Mouse (Mus musculus) intestine, postnatal 0 days (tissue): ENCODE data around the gene Sytl2. TPM values are rescaled to one million over a fixed set of nuclear protein-coding genes. Genes with fewer than 3 reads are reported as not detected.

ENCODE experiments used
- ATAC-seq: fragments of 200-750 bp; cut with Nextera tagmentation; 2 replicates; pipeline ENCODE4 v1.8.0; 2017; ENCODE audit warnings: mild to moderate bottlenecking, moderate TSS enrichment, moderate library complexity
- H3K27ac ChIP-seq: fragments of 300-500 bp; sonication (generic); 2 replicates; pipeline ENCODE4 v1.5.1; 2014; ENCODE audit warnings: mild to moderate bottlenecking, low read depth, low read length, moderate library complexity
- H3K27me3 ChIP-seq: fragments of 300-500 bp; sonication (generic); replicated peaks from 2 replicates; pipeline ENCODE4 v1.6.1; 2014; ENCODE audit warnings: low read length, mixed read lengths; ENCODE audit not compliant: control insufficient read depth, insufficient read depth
- H3K36me3 ChIP-seq: fragments of 300-500 bp; sonication (generic); 2 replicates; pipeline ENCODE4 v1.6.1; 2014; ENCODE audit warnings: mild to moderate bottlenecking, moderate library complexity; ENCODE audit not compliant: control insufficient read depth, insufficient read depth
- H3K4me1 ChIP-seq: fragments of 300-500 bp; sonication (generic); replicated peaks from 2 replicates; pipeline ENCODE4 v1.6.1; 2014; ENCODE audit warnings: antibody characterized with exemption, low read length, mixed read lengths; ENCODE audit not compliant: control insufficient read depth, insufficient read depth
- H3K4me2 ChIP-seq: fragments of 300-500 bp; sonication (generic); replicated peaks from 2 replicates; pipeline ENCODE4 v1.6.1; 2014; ENCODE audit warnings: low read depth, mild to moderate bottlenecking, moderate library complexity
- H3K4me3 ChIP-seq: fragments of 300-500 bp; sonication (generic); 2 replicates; pipeline ENCODE4 v1.5.1; 2014; ENCODE audit warnings: low read depth, low read length
- H3K9ac ChIP-seq: fragments of 300-500 bp; sonication (generic); 2 replicates; pipeline ENCODE4 v1.6.1; 2014; ENCODE audit warnings: mild to moderate bottlenecking, low read depth, low read length
- H3K9me3 ChIP-seq: fragments of 300-500 bp; sonication (generic); 2 replicates; pipeline ENCODE4 v1.6.1; 2016; ENCODE audit warnings: mixed run types; ENCODE audit not compliant: control insufficient read depth
- CTCF ChIP-seq: sonication (generic); IDR thresholded peaks from 2 replicates; pipeline ENCODE4 v1.5.1; 2016; ENCODE audit warnings: low read depth, mild to moderate bottlenecking, control low read depth, antibody characterized with exemption, moderate library complexity
- WGBS: fragments of 180-500 bp; shearing (Covaris S2); extraction: QIAGEN DNeasy Blood & Tissue Kit; methylation state at CpG from one replicate; pipeline ENCODE4 v1.1.7; 2014; 5-methylcytosine and 5-hydroxymethylcytosine counted together
- polyA plus RNA-seq: library from polyadenylated mRNA; unstranded; fragments of >200 nt; fragmentation: Nextera tagmentation; extraction: Ambion mirVana; gene quantifications from 2 replicates; pipeline ENCODE4 v1.2.1, GENCODE M21; 2015

Gene Sytl2
- polyA plus RNA-seq, 1 experiment from 2014 or later, result 7.0 TPM

DNA sequence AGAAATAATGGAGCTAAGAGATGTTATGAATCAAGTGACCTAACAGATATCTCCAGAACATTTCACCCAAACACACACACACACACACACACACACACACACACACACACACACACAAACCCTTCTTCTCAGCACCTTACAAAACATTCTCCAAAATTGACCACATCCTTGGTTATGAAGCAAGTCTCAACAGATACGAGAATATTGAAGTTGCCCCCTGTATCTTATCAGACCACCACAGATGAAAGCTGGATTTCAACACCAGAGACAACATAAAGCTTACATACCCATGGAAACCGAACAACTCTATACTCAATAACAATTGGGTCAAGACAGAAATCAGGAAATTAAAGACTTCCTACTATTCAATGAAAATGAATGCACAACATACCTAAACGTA is 31.9 kb upstream of the Sytl2 start:
- no peaks in the 10 kb centered on the region for H3K4me1 ChIP-seq
- WGBS, result 68% methylated on average over 3 of the region's 3 CpGs
- H3K27me3 ChIP-seq, result no peaks in the 10 kb centered on the region
- no peak for ATAC-seq
- no peak overlapping the region for H3K4me2 ChIP-seq
- H3K9ac ChIP-seq, result no peak overlapping the region
- no peak overlapping the region for H3K27ac ChIP-seq
- no peak overlapping the region for H3K4me3 ChIP-seq
- no peaks in the 10 kb centered on the region for H3K36me3 ChIP-seq
- TF ChIP-seq CTCF, result no peak
- no peaks in the 10 kb centered on the region for H3K9me3 ChIP-seq

- no peak overlapping the region for H3K27ac ChIP-seq
- TF ChIP-seq CTCF, result no peak
- H3K36me3 ChIP-seq, result no peaks in the 10 kb centered on the region
- H3K9me3 ChIP-seq, result no peaks in the 10 kb centered on the region
- H3K27me3 ChIP-seq, result no peaks in the 10 kb centered on the region
- H3K9ac ChIP-seq, result no peak overlapping the region
- no peak for ATAC-seq
- no peak overlapping the region for H3K4me3 ChIP-seq
- no peak overlapping the region for H3K4me2 ChIP-seq
- H3K4me1 ChIP-seq, result no peaks in the 10 kb centered on the region
- WGBS, result 69% methylated on average over 11 of the region's 11 CpGs
Observed at GRCm38 (mm10) chr7:90274561-90275100, 27.4 kb upstream of the Sytl2 start.

DNA sequence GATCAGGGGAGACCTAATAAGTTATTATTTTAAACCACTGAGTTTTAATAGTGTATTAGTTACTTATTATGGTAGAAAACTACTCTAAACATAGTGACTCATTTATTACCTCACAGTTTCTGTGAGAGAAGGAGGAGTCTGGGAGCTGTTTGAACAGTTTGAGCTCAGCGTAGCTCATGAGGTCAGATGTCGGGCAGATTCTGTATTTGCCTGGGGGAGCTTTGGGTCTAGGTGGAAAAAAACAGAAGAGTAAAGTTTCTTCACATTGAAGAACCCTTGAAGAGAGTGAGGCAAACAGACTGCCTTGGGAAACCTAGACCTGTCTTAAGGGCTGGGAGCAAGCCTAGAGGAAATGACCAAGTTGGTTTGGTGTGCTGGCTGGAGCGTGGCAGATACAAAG is 24.8 kb upstream of the Sytl2 start:
- Histone ChIP-seq H3K4me1 (no peaks in the 10 kb centered on the region), H3K9me3 (no peaks in the 10 kb centered on the region), H3K27ac (no peak overlapping the region), H3K4me2 (no peak overlapping the region), H3K9ac (no peak overlapping the region), H3K4me3 (no peak overlapping the region), H3K36me3 (no peaks in the 10 kb centered on the region), H3K27me3 (no peaks in the 10 kb centered on the region)
- no peak for TF ChIP-seq CTCF
- WGBS, result 45% methylated on average over 3 of the region's 3 CpGs
- no peak for ATAC-seq

DNA sequence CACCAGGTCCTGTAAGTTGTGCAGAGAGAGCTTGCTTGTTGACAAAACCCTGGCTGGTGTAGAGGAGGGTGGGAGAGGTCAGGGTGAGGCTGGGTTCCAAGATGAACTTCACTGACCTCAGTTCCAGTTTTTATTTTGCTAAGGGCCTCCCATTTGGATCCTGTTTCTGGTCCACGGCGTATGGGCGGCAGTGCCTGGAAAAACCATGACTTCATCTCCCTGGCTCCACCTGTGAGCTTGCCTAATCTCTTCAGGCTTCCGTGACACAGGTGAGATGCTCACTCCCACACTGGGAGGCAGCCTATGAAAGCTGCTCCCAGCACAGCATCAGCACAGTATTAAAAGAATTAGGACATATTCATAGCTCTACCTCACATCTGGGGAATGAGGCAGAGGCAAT is 24.3 kb upstream of the Sytl2 start:
- no peak for TF ChIP-seq CTCF
- Histone ChIP-seq H3K27ac (no peak overlapping the region), H3K9ac (no peak overlapping the region), H3K4me2 (no peak overlapping the region), H3K9me3 (no peaks in the 10 kb centered on the region), H3K36me3 (no peaks in the 10 kb centered on the region), H3K27me3 (no peaks in the 10 kb centered on the region), H3K4me3 (no peak overlapping the region), H3K4me1 (no peaks in the 10 kb centered on the region)
- no peak for ATAC-seq
- 64% methylated on average over 4 of the region's 4 CpGs for WGBS

DNA sequence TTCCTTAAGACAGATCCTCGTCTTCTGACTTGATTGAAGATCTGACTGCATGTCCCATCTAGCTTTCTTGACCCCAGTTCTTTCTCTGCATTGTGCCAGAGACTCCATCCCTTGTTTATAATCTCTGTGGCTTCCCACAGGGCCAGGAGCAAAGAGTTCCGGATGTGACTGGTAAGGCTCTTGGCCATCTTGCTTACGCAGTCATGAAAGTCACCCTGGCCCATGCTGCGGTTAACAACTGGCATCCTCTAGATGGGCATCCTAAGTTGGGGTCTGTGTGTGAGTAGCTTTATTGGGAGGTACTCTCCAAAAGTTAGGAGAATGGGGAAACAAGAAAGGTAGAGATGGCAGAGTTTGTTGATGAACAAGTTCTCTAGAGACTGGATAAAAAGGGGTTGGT is 22.9 kb upstream of the Sytl2 start:
- no peak overlapping the region for H3K4me2 ChIP-seq
- H3K27me3 ChIP-seq, result no peaks in the 10 kb centered on the region
- WGBS, result 92% methylated on average over 4 of the region's 4 CpGs
- H3K27ac ChIP-seq, result no peak overlapping the region
- no peak for ATAC-seq
- no peak for TF ChIP-seq CTCF
- no peak overlapping the region for H3K4me3 ChIP-seq
- no peak overlapping the region for H3K9ac ChIP-seq
- H3K9me3 ChIP-seq, result no peaks in the 10 kb centered on the region
- no peaks in the 10 kb centered on the region for H3K4me1 ChIP-seq
- H3K36me3 ChIP-seq, result no peaks in the 10 kb centered on the region

DNA sequence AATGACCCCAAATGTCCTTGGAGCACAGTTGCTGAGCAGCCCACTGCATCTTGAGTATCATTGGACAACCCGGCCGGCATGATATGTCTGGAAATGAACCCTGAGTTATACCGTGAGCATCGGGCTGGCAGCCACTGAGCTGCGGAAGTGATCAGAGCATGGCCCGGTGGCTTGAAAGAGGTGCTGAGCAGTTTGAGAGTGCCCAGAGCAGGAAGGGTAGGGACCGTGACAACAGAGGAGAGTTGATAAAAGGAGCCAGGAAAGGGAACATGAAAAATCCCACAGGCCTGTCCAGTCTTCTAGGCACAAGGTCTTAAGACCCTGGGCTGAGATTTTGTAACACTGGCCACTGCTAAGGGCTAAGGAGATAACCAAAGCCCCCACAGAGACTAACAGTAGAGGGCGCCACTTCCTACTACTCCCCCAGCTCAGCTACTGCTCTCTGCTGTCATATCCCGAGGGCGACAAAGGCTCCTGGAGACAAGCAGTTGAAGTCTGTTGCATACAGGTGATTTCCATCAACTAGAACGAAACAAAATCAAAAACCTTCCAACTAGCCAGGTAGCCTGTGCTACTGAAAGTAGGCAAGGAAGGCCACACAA is 21.7 kb upstream of the Sytl2 start:
- Histone ChIP-seq H3K4me1 (no peaks in the 10 kb centered on the region), H3K27ac (no peak overlapping the region), H3K4me2 (no peak overlapping the region), H3K9ac (no peak overlapping the region), H3K36me3 (no peaks in the 10 kb centered on the region), H3K9me3 (no peaks in the 10 kb centered on the region), H3K27me3 (no peaks in the 10 kb centered on the region), H3K4me3 (no peak overlapping the region)
- peak; percentile 73 for TF ChIP-seq CTCF
- ATAC-seq, result no peak
- 73% methylated on average over 11 of the region's 11 CpGs for WGBS
